Mouse (Mus musculus): ENCODE data around the gene B230104I21Rik.

DNA sequence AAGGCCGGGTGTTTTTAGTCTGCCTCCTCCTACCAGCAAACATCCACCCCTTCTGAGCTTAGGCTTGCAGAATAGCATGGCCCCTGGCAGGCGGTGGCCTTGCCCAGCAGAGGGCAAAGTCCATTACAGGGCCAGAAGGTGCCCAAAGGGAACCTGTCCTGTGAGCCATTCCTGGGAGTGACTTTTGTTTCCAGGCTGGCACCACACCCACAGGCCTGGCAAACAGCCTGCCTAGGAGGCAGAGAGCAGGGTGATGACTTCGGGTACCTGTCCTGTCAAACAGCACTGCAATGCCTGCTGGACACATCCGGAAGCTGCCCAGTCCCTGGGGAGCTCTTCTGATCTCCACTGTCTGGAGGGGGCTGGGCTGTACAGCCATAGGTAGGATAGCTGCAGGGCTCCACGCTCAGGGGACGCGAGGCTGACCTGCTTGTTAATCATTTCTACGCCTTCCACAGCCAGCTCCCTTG, 41.6 kb upstream of the B230104I21Rik start:
- TF ChIP-seq TAL1 (IDR thresholded peaks at IDR 0.05; ENCODE audit: low read length) (no peak), GATA1 (IDR thresholded peaks at IDR 0.05; ENCODE audit: low read length) (no peak)

Measured in erythroblast, embryonic 14.5 days (primary cell).